Mouse (Mus musculus): ENCODE results near the gene Kit. TPM values are rescaled to one million over a fixed set of nuclear protein-coding genes. Genes with fewer than 3 reads are reported as not detected.

Gene Kit
- polyA plus RNA-seq, 1 experiment from 2014 or later, result 19.6 TPM

GRCm38 (mm10) chr5:75622401-75622800 lies 47.7 kb downstream of the Kit start:
- DNase-seq (ENCODE audit: low spot score, missing footprints), result no peak
- no peak overlapping the region for H3K4me3 ChIP-seq (ENCODE audit: low read depth, low read length)
- no peak overlapping the region for H3K9ac ChIP-seq (ENCODE audit: low read length)
- H3K9me3 ChIP-seq (ENCODE audit: control insufficient read depth, low read length), result no peaks in the 10 kb centered on the region
- no peak for ATAC-seq (ENCODE audit: low FRiP score)
- peaks cover 10% of the 10 kb centered on the region for H3K4me1 ChIP-seq (ENCODE audit: control insufficient read depth, insufficient read depth, low read length)
- H3K36me3 ChIP-seq (ENCODE audit: control insufficient read depth, insufficient read depth, low read length), result no peaks in the 10 kb centered on the region; the same call in 1 of the 2 replicates
- WGBS, result 97% methylated on average over 4 of the region's 4 CpGs
- H3K4me2 ChIP-seq, result no peak overlapping the region
- H3K27ac ChIP-seq (ENCODE audit: low read depth, low read length), result no peak overlapping the region
- no peaks in the 10 kb centered on the region for H3K27me3 ChIP-seq (ENCODE audit: control insufficient read depth, insufficient read depth, low read length)

- Histone ChIP-seq H3K9me3 (ENCODE audit: control insufficient read depth, low read length) (no peaks in the 10 kb centered on the region), H3K36me3 (ENCODE audit: control insufficient read depth, insufficient read depth, low read length) (no peaks in the 10 kb centered on the region; the same call in 1 of the 2 replicates), H3K4me2 (no peak overlapping the region), H3K27ac (ENCODE audit: low read depth, low read length) (no peak overlapping the region), H3K4me3 (ENCODE audit: low read depth, low read length) (no peak overlapping the region), H3K27me3 (ENCODE audit: control insufficient read depth, insufficient read depth, low read length) (no peaks in the 10 kb centered on the region), H3K4me1 (ENCODE audit: control insufficient read depth, insufficient read depth, low read length) (peaks cover 10% of the 10 kb centered on the region), H3K9ac (ENCODE audit: low read length) (no peak overlapping the region)
- no peak for ATAC-seq (ENCODE audit: low FRiP score)
- 85% methylated on average over 11 of the region's 11 CpGs for WGBS
- DNase-seq (ENCODE audit: low spot score, missing footprints), result no peak
Measured at GRCm38 (mm10) chr5:75623007-75623406, 48.3 kb downstream of the Kit start.

- WGBS, result 82% methylated on average over 1 of the region's 1 CpGs
- H3K36me3 ChIP-seq (ENCODE audit: control insufficient read depth, insufficient read depth, low read length), result no peaks in the 10 kb centered on the region; the same call in 1 of the 2 replicates
- no peaks in the 10 kb centered on the region for H3K9me3 ChIP-seq (ENCODE audit: control insufficient read depth, low read length)
- no peak overlapping the region for H3K27ac ChIP-seq (ENCODE audit: low read depth, low read length)
- peaks cover 10% of the 10 kb centered on the region for H3K4me1 ChIP-seq (ENCODE audit: control insufficient read depth, insufficient read depth, low read length)
- H3K4me3 ChIP-seq (ENCODE audit: low read depth, low read length), result no peak overlapping the region
- DNase-seq (ENCODE audit: low spot score, missing footprints) (no peak), ATAC-seq (ENCODE audit: low FRiP score) (no peak)
- H3K27me3 ChIP-seq (ENCODE audit: control insufficient read depth, insufficient read depth, low read length), result no peaks in the 10 kb centered on the region
- H3K4me2 ChIP-seq, result no peak overlapping the region
- no peak overlapping the region for H3K9ac ChIP-seq (ENCODE audit: low read length)
Measured at GRCm38 (mm10) chr5:75623520-75623919, 48.8 kb downstream of the Kit start.

GRCm38 (mm10) chr5:75623993-75624706 lies 49.4 kb downstream of the Kit start:
- H3K36me3 ChIP-seq (ENCODE audit: control insufficient read depth, insufficient read depth, low read length), result no peaks in the 10 kb centered on the region; the same call in 1 of the 2 replicates
- H3K9me3 ChIP-seq (ENCODE audit: control insufficient read depth, low read length), result no peaks in the 10 kb centered on the region
- no peak overlapping the region for H3K4me3 ChIP-seq (ENCODE audit: low read depth, low read length)
- DNase-seq (ENCODE audit: low spot score, missing footprints) (no peak), ATAC-seq (ENCODE audit: low FRiP score) (no peak)
- no peak overlapping the region for H3K4me2 ChIP-seq
- no peaks in the 10 kb centered on the region for H3K27me3 ChIP-seq (ENCODE audit: control insufficient read depth, insufficient read depth, low read length)
- no peak overlapping the region for H3K9ac ChIP-seq (ENCODE audit: low read length)
- peaks cover 10% of the 10 kb centered on the region for H3K4me1 ChIP-seq (ENCODE audit: control insufficient read depth, insufficient read depth, low read length)
- H3K27ac ChIP-seq (ENCODE audit: low read depth, low read length), result no peak overlapping the region
- 93% methylated on average over 20 of the region's 20 CpGs for WGBS

GRCm38 (mm10) chr5:75625059-75625458 lies 50.3 kb downstream of the Kit start:
- Histone ChIP-seq H3K27ac (ENCODE audit: low read depth, low read length) (no peak overlapping the region), H3K4me1 (ENCODE audit: control insufficient read depth, insufficient read depth, low read length) (peaks cover 10% of the 10 kb centered on the region), H3K4me2 (no peak overlapping the region), H3K36me3 (ENCODE audit: control insufficient read depth, insufficient read depth, low read length) (no peaks in the 10 kb centered on the region; the same call in 1 of the 2 replicates), H3K27me3 (ENCODE audit: control insufficient read depth, insufficient read depth, low read length) (no peaks in the 10 kb centered on the region), H3K9ac (ENCODE audit: low read length) (no peak overlapping the region), H3K9me3 (ENCODE audit: control insufficient read depth, low read length) (no peaks in the 10 kb centered on the region), H3K4me3 (ENCODE audit: low read depth, low read length) (no peak overlapping the region)
- ATAC-seq (ENCODE audit: low FRiP score) (no peak), DNase-seq (ENCODE audit: low spot score, missing footprints) (no peak)

- Histone ChIP-seq H3K9me3 (ENCODE audit: control insufficient read depth, low read length) (no peaks in the 10 kb centered on the region), H3K4me2 (no peak overlapping the region), H3K36me3 (ENCODE audit: control insufficient read depth, insufficient read depth, low read length) (no peaks in the 10 kb centered on the region; the same call in 1 of the 2 replicates), H3K27me3 (ENCODE audit: control insufficient read depth, insufficient read depth, low read length) (no peaks in the 10 kb centered on the region), H3K27ac (ENCODE audit: low read depth, low read length) (no peak overlapping the region), H3K4me3 (ENCODE audit: low read depth, low read length) (no peak overlapping the region), H3K9ac (ENCODE audit: low read length) (no peak overlapping the region), H3K4me1 (ENCODE audit: control insufficient read depth, insufficient read depth, low read length) (peaks cover 10% of the 10 kb centered on the region)
- WGBS, result 45% methylated on average over 8 of the region's 8 CpGs
- ATAC-seq (ENCODE audit: low FRiP score) (peak; percentile 57; the same call in 1 of the 2 replicates), DNase-seq (ENCODE audit: low spot score, missing footprints) (no peak)
Measured at GRCm38 (mm10) chr5:75626284-75626683, 51.6 kb downstream of the Kit start.

GRCm38 (mm10) chr5:75626703-75627102 lies 52.0 kb downstream of the Kit start:
- 64% methylated on average over 6 of the region's 6 CpGs for WGBS
- DNase-seq (ENCODE audit: low spot score, missing footprints) (no peak), ATAC-seq (ENCODE audit: low FRiP score) (no peak)
- no peak overlapping the region for H3K4me3 ChIP-seq (ENCODE audit: low read depth, low read length)
- no peak overlapping the region for H3K4me2 ChIP-seq
- H3K27me3 ChIP-seq (ENCODE audit: control insufficient read depth, insufficient read depth, low read length), result no peaks in the 10 kb centered on the region
- no peak overlapping the region for H3K27ac ChIP-seq (ENCODE audit: low read depth, low read length)
- peaks cover 10% of the 10 kb centered on the region for H3K4me1 ChIP-seq (ENCODE audit: control insufficient read depth, insufficient read depth, low read length)
- no peaks in the 10 kb centered on the region for H3K9me3 ChIP-seq (ENCODE audit: control insufficient read depth, low read length)
- H3K36me3 ChIP-seq (ENCODE audit: control insufficient read depth, insufficient read depth, low read length), result no peaks in the 10 kb centered on the region; the same call in 1 of the 2 replicates
- H3K9ac ChIP-seq (ENCODE audit: low read length), result no peak overlapping the region

- no peak for ATAC-seq (ENCODE audit: low FRiP score)
Measured at GRCm38 (mm10) chr5:75632257-75632656, 57.5 kb downstream of the Kit start.

GRCm38 (mm10) chr5:75632846-75633640 lies 58.3 kb downstream of the Kit start:
- DNase-seq (ENCODE audit: low spot score, missing footprints) (no peak), ATAC-seq (ENCODE audit: low FRiP score) (no peak)
- Histone ChIP-seq H3K9ac (ENCODE audit: low read length) (no peak overlapping the region), H3K4me1 (ENCODE audit: control insufficient read depth, insufficient read depth, low read length) (no peaks in the 10 kb centered on the region), H3K4me3 (ENCODE audit: low read depth, low read length) (no peak overlapping the region), H3K4me2 (no peak overlapping the region), H3K27me3 (ENCODE audit: control insufficient read depth, insufficient read depth, low read length) (no peaks in the 10 kb centered on the region), H3K9me3 (ENCODE audit: control insufficient read depth, low read length) (no peaks in the 10 kb centered on the region), H3K27ac (ENCODE audit: low read depth, low read length) (no peak overlapping the region), H3K36me3 (ENCODE audit: control insufficient read depth, insufficient read depth, low read length) (no peaks in the 10 kb centered on the region)
- 92% methylated on average over 18 of the region's 18 CpGs for WGBS

More at GRCm38 (mm10) chr5:75632257-75632656, 57.5 kb downstream of the Kit start:
- Histone ChIP-seq H3K4me1 (ENCODE audit: control insufficient read depth, insufficient read depth, low read length) (no peaks in the 10 kb centered on the region), H3K4me2 (no peak overlapping the region), H3K9me3 (ENCODE audit: control insufficient read depth, low read length) (no peaks in the 10 kb centered on the region), H3K9ac (ENCODE audit: low read length) (no peak overlapping the region), H3K4me3 (ENCODE audit: low read depth, low read length) (no peak overlapping the region), H3K27ac (ENCODE audit: low read depth, low read length) (no peak overlapping the region), H3K36me3 (ENCODE audit: control insufficient read depth, insufficient read depth, low read length) (no peaks in the 10 kb centered on the region), H3K27me3 (ENCODE audit: control insufficient read depth, insufficient read depth, low read length) (no peaks in the 10 kb centered on the region)
- no peak for DNase-seq (ENCODE audit: low spot score, missing footprints)
- WGBS, result 92% methylated on average over 5 of the region's 5 CpGs

Measured in midbrain, embryonic 11.5 days (tissue).